Mouse (Mus musculus) limb, embryonic 13.5 days (tissue): ENCODE measurements around the gene Arl6ip5. TPM values are rescaled to one million over a fixed set of nuclear protein-coding genes. Genes with fewer than 3 reads are reported as not detected.

ENCODE experiments used
- ATAC-seq: fragments of 200-750 bp; cut with Nextera tagmentation; 2 replicates; pipeline ENCODE4 v1.8.0; 2017; ENCODE audit warnings: low read depth, moderate number of reproducible peaks, moderate TSS enrichment; ENCODE audit not compliant: low FRiP score
- H3K27ac ChIP-seq: fragments of 300-500 bp; sonication (generic); 2 replicates; pipeline ENCODE4 v1.5.1; 2015; ENCODE audit warnings: inconsistent platforms, mild to moderate bottlenecking, moderate library complexity
- H3K27me3 ChIP-seq: fragments of 300-500 bp; sonication (generic); 2 replicates; pipeline ENCODE4 v1.6.1; 2015; ENCODE audit warnings: mild to moderate bottlenecking, inconsistent platforms
- H3K36me3 ChIP-seq: fragments of 300-500 bp; sonication (generic); 2 replicates; pipeline ENCODE4 v1.6.1; 2015; ENCODE audit warnings: inconsistent platforms, mild to moderate bottlenecking, moderate library complexity
- H3K4me1 ChIP-seq: fragments of 300-500 bp; sonication (generic); 2 replicates; pipeline ENCODE4 v1.6.1; 2015; ENCODE audit warnings: inconsistent platforms
- H3K4me2 ChIP-seq: fragments of 300-500 bp; sonication (generic); replicated peaks from 2 replicates; pipeline ENCODE4 v1.6.1; 2015; ENCODE audit warnings: inconsistent platforms, mild to moderate bottlenecking, moderate library complexity
- H3K4me3 ChIP-seq: fragments of 300-500 bp; sonication (generic); 2 replicates; pipeline ENCODE4 v1.5.1; 2015; ENCODE audit warnings: moderate library complexity, mild to moderate bottlenecking, inconsistent platforms
- H3K9ac ChIP-seq: fragments of 300-500 bp; sonication (generic); 2 replicates; pipeline ENCODE4 v1.6.1; 2015; ENCODE audit warnings: mild to moderate bottlenecking, inconsistent platforms
- H3K9me3 ChIP-seq: fragments of 300-500 bp; sonication (generic); 2 replicates; pipeline ENCODE4 v1.6.1; 2016; ENCODE audit warnings: inconsistent platforms
- WGBS: fragments of 180-500 bp; shearing (Covaris S2); methylation state at CpG from one replicate; pipeline ENCODE4 v1.1.7; 2015; 5-methylcytosine and 5-hydroxymethylcytosine counted together
- polyA plus RNA-seq: library from polyadenylated mRNA; unstranded; fragments of >200 nt; fragmentation: Nextera tagmentation; extraction: Ambion mirVana; gene quantifications from 2 replicates; pipeline ENCODE4 v1.2.1, GENCODE M21; 2015

Gene Arl6ip5
- polyA plus RNA-seq, 1 experiment from 2014 or later, result 71.4 TPM

- peaks cover 13% of the 10 kb centered on the region for H3K27me3 ChIP-seq
- no peak overlapping the region for H3K27ac ChIP-seq
- no peak for ATAC-seq
- WGBS, result 67% methylated on average over 5 of the region's 5 CpGs
- no peaks in the 10 kb centered on the region for H3K9me3 ChIP-seq
- peaks cover 31% of the 10 kb centered on the region for H3K4me1 ChIP-seq
- H3K9ac ChIP-seq, result no peak overlapping the region
- no peak overlapping the region for H3K4me2 ChIP-seq
- no peak overlapping the region for H3K4me3 ChIP-seq
- H3K36me3 ChIP-seq, result no peaks in the 10 kb centered on the region
Measured at GRCm38 (mm10) chr6:97276890-97277497, 66.5 kb downstream of the Arl6ip5 start.

- WGBS, result 2% methylated on average over 19 of the region's 19 CpGs
- Histone ChIP-seq H3K27me3 (peaks cover 13% of the 10 kb centered on the region), H3K4me1 (peaks cover 31% of the 10 kb centered on the region), H3K9ac (peak overlapping the region; percentile 57), H3K4me2 (peak overlapping the region; percentile 71), H3K27ac (no peak overlapping the region), H3K36me3 (no peaks in the 10 kb centered on the region), H3K4me3 (peak overlapping the region; percentile 35), H3K9me3 (no peaks in the 10 kb centered on the region)
- peak; percentile 71 for ATAC-seq
Measured at GRCm38 (mm10) chr6:97278014-97278787, 67.7 kb downstream of the Arl6ip5 start.

- no peak for ATAC-seq
- Histone ChIP-seq H3K36me3 (no peaks in the 10 kb centered on the region), H3K9me3 (no peaks in the 10 kb centered on the region), H3K4me3 (no peak overlapping the region), H3K4me2 (no peak overlapping the region), H3K27me3 (peaks cover 11% of the 10 kb centered on the region), H3K27ac (no peak overlapping the region), H3K9ac (no peak overlapping the region), H3K4me1 (peaks cover 31% of the 10 kb centered on the region)
- WGBS, result 48% methylated on average over 6 of the region's 6 CpGs
Measured at GRCm38 (mm10) chr6:97278878-97279277, 68.4 kb downstream of the Arl6ip5 start.

Other genes starting within 250 kb of the Arl6ip5 start
- 0.56 and 0.71 TPM in 2 replicates for gene Fam19a4, start 150.3 kb upstream of the Arl6ip5 start, polyA plus RNA-seq
- gene Eogt, start 61.5 kb upstream of the Arl6ip5 start, polyA plus RNA-seq, result 11.0 and 12.6 TPM in 2 replicates
- 41.1 and 45.8 TPM in 2 replicates for gene Tmf1, start 31.6 kb upstream of the Arl6ip5 start, polyA plus RNA-seq
- 85.3 and 90.1 TPM in 2 replicates for gene Uba3, start 5.0 kb upstream of the Arl6ip5 start, polyA plus RNA-seq
- gene Lmod3, start 42.1 kb downstream of the Arl6ip5 start, polyA plus RNA-seq, result 7.6 and 7.8 TPM in 2 replicates